Mouse (Mus musculus): Measurements from ENCODE around the gene Itgae.

Itgae gene

DNA sequence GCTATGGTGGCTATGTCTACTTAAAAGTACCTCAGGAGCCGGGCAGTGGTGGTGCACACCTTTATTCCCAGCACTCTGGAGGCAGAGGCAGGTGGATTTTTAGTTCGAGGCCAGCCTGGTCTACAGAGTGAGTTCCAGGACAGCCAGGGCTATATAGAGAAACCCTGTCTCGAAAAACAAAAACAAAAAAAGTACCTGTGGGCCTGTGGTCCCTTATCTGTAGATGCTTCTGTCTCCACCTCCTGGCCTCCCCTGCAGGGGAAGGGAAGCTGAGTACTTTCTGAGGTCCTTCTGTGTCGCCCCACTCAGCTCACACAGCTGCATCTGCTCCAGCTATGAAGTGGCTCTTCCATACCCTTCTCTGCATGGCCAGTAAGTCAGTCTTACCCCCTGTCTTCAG, at the start of gene Itgae:
Gene Itgae, plus strand, starts transcription at position 301 of the 400 bp plus-strand sequence.
- no peak for DNase-seq (ENCODE audit: low spot score in 2 of 2)

DNA sequence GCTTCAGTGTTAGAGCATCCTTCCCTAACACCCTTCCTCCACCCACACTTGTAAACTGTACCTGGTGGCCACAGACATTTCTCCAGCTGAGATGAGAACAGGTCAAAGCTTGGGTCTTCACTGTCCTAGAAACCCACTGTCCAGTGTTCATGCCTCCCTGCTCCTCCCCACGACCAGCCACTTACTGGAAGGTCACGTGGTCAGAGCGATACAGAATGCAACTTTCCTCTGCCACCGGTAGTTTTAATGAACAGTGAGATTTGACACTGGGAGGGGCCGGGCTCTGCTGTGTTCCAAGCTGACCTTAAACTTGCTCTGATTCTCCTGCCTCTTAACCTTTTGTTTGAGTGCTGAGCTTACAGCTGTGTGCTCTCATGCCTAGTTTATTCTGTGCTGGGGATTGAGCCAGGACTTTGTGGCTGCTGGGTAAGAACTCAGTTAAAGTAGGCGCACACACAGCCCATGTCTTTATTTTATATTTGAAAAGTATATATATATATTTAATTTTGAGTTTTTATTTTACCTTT, 46.1 kb upstream of the Itgae start:
- no peak for DNase-seq (ENCODE audit: low spot score in 2 of 2)

DNA sequence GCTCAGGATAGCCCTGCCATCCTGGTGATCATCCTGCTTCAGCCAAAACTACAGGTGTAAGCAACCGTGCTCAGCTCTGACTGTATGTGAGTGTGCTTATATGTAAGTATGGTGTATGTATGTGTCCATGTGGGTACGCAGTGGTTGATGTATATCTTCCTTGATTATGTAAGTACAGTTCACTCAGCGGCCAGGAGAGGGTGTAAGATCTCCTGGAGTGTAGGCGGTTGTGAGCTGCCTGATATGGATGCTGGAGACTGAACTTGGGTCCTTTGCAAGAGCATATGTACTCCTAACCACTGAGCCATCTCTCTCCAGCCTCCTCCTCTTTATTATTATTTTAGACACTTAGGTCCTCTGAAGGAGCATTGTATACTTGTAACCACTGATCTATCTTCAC, 45.6 kb upstream of the Itgae start:
- DNase-seq (ENCODE audit: low spot score in 2 of 2) = no peak

DNA sequence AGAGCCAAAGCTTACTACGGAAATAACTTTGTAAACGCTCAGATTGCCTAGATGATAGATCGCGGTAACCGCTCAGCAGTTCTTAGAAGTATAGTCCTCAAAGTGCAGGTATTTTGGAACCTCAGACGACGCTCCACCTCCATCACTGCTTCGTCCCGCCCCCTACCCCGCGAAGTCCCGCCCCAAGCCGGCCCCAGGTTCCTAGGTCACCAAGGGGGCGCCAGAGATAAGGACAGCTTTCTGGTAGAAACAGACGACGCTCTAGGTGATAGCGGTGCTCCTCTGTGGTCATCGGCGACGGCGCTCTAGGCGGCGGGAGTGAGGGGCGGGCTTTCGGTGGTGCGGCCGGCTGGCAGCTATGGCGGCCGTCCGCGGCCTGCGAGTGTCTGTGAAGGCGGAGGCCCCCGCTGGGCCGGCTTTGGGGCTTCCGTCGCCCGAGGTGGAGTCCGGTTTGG, 42.8 kb upstream of the Itgae start, which contains the start of gene Ncbp3:
Gene Ncbp3, plus strand, starts transcription at position 242 of the 455 bp plus-strand sequence.
- peak; percentile 96 to 99 for DNase-seq (ENCODE audit: low spot score in 2 of 2)

GRCm38 (mm10) chr11:73048030-73048876, 42.1 kb upstream of the Itgae start:
- peak in 1 of 2 experiments; percentile 64 for DNase-seq (ENCODE audit: low spot score in 2 of 2)

GRCm38 (mm10) chr11:73049335-73049734, 41.0 kb upstream of the Itgae start:
- DNase-seq (ENCODE audit: low spot score in 2 of 2) = peak; percentile 27 to 61

DNA sequence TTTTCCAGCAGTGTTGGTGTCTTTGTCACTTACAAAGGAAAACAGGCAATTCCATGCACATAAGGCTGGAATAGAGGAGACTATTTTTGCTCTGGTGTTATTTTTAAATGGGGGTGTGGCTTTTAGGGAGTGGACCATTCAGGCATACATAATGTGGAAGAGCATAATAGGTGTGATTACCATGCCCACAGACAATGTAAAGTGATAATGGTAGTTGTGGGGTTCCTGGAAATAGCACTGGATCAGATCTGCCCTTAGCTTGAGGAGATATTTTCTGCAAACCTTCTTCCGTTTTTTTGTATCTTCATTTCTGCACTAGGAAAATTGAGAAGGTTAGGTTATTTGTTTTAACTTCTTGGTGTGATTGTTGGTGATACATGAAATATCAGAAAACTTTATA, 37.6 kb upstream of the Itgae start:
- no peak for DNase-seq (ENCODE audit: low spot score in 2 of 2)

GRCm38 (mm10) chr11:73057701-73058100, 32.7 kb upstream of the Itgae start:
- DNase-seq (ENCODE audit: low spot score in 2 of 2) = no peak

- DNase-seq (ENCODE audit: low spot score in 2 of 2) = no peak
Observed at GRCm38 (mm10) chr11:73059630-73060029, 30.8 kb upstream of the Itgae start.

DNA sequence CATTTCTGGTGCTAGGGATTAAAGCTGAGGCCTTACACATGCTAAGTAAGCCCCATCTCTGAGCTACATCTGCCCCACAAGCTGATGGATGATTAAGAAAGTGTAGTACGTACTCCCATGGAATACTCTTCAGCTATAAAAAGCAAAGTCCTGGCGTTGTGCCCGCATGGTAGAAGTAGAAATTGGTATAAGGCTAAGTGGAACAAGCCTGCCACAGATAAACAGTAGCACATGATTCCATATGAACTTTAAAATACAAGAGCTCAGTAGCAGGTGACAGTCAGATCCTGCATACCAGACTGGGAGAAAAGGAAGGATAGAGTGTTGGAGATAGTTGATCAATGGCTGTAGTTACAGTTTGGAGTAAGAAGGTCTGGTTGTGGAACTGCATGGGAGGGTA, 29.0 kb upstream of the Itgae start:
- DNase-seq (ENCODE audit: low spot score in 2 of 2) = no peak

GRCm38 (mm10) chr11:73071839-73072238, 18.5 kb upstream of the Itgae start:
- DNase-seq (ENCODE audit: low spot score in 2 of 2) = peak in 1 of 2 experiments; percentile 46

DNA sequence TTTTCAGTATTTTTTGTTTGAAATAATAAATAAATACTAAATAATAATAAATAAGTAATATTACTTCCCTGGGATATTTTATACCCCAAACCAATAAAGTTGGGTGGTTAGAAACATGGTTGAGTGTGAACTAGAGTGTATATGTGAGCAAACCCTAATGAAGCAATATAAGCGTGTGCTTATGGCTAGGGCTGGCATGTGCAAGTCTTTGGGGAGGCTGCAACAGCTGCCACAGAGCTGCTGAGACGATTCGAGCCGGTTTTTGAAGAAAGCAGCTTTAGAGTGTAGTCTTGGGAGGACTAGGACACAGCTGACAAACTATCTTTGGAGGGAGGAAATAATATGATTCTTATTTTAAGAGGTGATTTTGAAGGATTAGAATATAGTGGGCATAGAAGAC, 14.1 kb upstream of the Itgae start:
- no peak for DNase-seq (ENCODE audit: low spot score in 2 of 2)

DNA sequence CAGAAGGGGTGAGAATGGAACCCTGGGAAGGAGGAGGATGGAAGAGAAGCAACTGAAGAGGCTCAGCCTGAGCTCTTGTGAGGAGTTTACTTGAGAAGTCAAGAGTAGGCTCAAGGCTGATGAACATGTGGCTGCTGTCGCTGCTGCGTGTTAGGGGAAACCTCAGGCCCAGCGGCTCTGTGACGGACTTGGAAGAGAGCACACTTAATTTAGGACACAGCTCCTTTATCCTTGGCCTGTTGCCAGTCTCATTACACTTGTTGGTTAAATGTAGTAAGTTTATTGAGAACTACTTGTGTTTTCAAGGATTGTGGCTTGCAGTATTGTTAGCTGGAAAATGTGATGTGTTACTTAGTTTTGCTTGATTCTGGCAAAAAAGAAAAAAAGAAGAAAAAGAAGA, 13.7 kb upstream of the Itgae start:
- DNase-seq (ENCODE audit: low spot score in 2 of 2) = no peak

- DNase-seq (ENCODE audit: low spot score in 2 of 2) = no peak
Observed at GRCm38 (mm10) chr11:73077211-73077720, 13.1 kb upstream of the Itgae start.

- no peak for DNase-seq (ENCODE audit: low spot score in 2 of 2)
Observed at GRCm38 (mm10) chr11:73078615-73079014, 11.8 kb upstream of the Itgae start.

- DNase-seq (ENCODE audit: low spot score in 2 of 2) = no peak
Observed at GRCm38 (mm10) chr11:73080306-73080705, 10.1 kb upstream of the Itgae start.

DNA sequence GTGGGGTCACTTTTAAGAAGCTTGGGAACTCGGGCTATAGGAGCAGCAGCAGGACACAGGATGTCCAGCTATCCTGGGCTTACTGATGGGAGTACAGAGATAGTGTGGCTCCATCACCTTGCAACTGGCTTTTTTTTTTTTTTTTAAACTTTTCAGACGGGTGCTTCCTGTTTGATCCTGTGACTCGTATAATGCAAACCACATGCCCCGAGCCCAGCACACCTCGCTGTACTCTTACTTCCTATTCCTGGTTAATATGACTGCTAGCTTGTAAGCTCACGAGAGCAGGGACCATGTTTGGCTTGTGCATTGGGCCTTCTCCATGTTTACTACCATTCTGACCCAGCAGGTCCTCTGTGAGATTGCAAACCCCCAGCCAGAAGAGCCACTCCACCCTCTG, 6.1 kb upstream of the Itgae start:
- no peak for DNase-seq (ENCODE audit: low spot score in 2 of 2)

DNA sequence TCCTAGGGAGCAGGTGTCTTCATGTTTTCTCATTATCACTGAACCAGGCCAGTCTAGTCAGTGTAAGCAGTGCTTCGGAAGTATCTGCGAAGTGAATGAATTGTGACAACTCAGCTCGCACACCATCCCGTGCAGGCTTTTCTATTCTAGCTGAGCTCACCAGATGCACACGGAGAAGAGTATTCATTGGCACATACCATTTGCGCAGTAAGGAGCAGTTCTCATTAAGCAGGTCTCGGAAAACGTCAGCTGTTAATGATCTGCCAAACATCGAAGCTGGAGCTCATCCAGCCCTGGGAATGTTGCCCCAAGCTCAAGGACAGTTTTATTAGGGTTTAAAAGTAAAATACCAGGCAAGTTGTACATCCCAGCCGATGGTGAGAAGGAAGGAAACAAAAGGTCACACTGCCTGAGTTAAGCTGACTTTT, 5.6 kb upstream of the Itgae start:
- no peak for DNase-seq (ENCODE audit: low spot score in 2 of 2)

DNA sequence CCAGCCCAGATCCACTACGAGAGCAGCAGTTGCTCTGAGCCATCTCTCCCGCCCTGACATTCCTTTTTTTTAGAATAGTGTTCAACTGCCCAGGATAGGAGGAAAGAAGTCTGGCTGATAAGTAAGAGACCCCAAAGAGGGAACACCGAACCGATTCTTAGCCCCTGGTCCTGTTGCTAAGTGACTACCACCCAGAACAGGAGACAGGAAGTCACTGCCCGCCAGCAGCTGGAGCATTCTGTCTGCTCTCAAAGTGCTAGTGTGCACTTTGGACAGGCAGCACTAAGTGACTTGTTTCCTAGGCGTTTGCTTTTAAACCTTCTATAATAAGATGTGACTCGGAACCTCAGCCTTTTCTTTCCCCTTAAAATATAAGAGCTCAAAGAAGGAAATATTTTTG, 5.0 kb upstream of the Itgae start:
- no peak for DNase-seq (ENCODE audit: low spot score in 2 of 2)

- DNase-seq (ENCODE audit: low spot score in 2 of 2) = no peak
Observed at GRCm38 (mm10) chr11:73087700-73088480, 2.5 kb upstream of the Itgae start.

- no peak for DNase-seq (ENCODE audit: low spot score in 2 of 2)
Observed at GRCm38 (mm10) chr11:73090826-73091225, 443 bp downstream of the Itgae start.

GRCm38 (mm10) chr11:73092057-73092456, 1.7 kb downstream of the Itgae start:
- no peak for DNase-seq (ENCODE audit: low spot score in 2 of 2)
